ENCODE assay signal across 26 mouse cellular contexts in genomic region chr4:120805816-120806215, GRCm38 (mm10). TPM values are rescaled to one million over a fixed set of nuclear protein-coding genes. Genes with fewer than 3 reads are reported as not detected.
DNase-seq lines count a peak whose midpoint lies in the region; ATAC-seq and TF ChIP-seq lines count a peak whose summit lies in the region.
"Had no signal": no experiment of that assay in that cellular context is flagged by ENCODE, and none has a peak within 500 bp of the region (broad histone marks: within the 10 kb centered on the region; RNA-seq: fewer than 3 reads in every experiment).

No protein-coding gene starts in this region.

- 0 out of 2 replicates have a peak overlapping the region, but pooled peaks have one; percentile 2 for H3K4me2 ChIP-seq in heart, embryonic 12.5 days
- H3K4me2 ChIP-seq: embryonic facial prominence, embryonic 15.5 days; forebrain, embryonic 15.5 days; limb, embryonic 13.5 days; lung, embryonic 15.5 days; midbrain, embryonic 13.5 days had no signal

- peaks cover 22% of the 10 kb centered on the region for H3K4me1 ChIP-seq in heart, embryonic 12.5 days (replicated peaks)
- peaks cover 21% of the 10 kb centered on the region for H3K4me1 ChIP-seq in kidney, adult 2 months (ENCODE audit: control insufficient read depth, insufficient read depth, low read length)
- H3K4me1 ChIP-seq in testis, adult 2 months (ENCODE audit: control insufficient read depth, insufficient read depth, low read length): no peaks in the 10 kb centered on the region
- H3K4me1 ChIP-seq: limb, embryonic 13.5 days had no signal

- H3K4me3 ChIP-seq in heart, embryonic 12.5 days: no peak overlapping the region
- H3K4me3 ChIP-seq in kidney, adult 2 months (ENCODE audit: insufficient read depth, low read depth, low read length): no peak overlapping the region
- H3K4me3 ChIP-seq in testis, adult 2 months (ENCODE audit: control insufficient read depth, low read depth, low read length): no peak overlapping the region
- H3K4me3 ChIP-seq: embryonic facial prominence, embryonic 15.5 days; forebrain, embryonic 15.5 days; limb, embryonic 13.5 days; lung, embryonic 15.5 days; megakaryocyte, embryonic 14.5 days; midbrain, embryonic 13.5 days had no signal

- H3K9me3 ChIP-seq in heart, embryonic 12.5 days (replicated peaks): no peaks in the 10 kb centered on the region
- H3K9me3 ChIP-seq: embryonic facial prominence, embryonic 15.5 days; forebrain, embryonic 15.5 days; limb, embryonic 13.5 days; lung, embryonic 15.5 days; megakaryocyte, embryonic 14.5 days; midbrain, embryonic 13.5 days had no signal

- no peak for DNase-seq in heart, adult 8-10 months (ENCODE audit: low spot score)
- peak; percentile 76 for DNase-seq in kidney, adult 2 months
- no peak for DNase-seq in kidney, postnatal 10 days
- no peak for DNase-seq in testis, postnatal 10 days (ENCODE audit: low spot score)
- no peak for DNase-seq in spleen, adult 12 weeks (ENCODE audit: low spot score)
- DNase-seq: adrenal gland, postnatal 36 days; cerebellum, adult 9-11 months; gastrocnemius, postnatal 14 days; heart, adult 18-20 months; layer of hippocampus, adult 9-11 months; lung, postnatal 36 days; right cerebral cortex, postnatal 14 days; spleen, adult 18-20 months; thymus, postnatal 14 days had no signal

- TF ChIP-seq CTCF in kidney, adult 2 months (conservative IDR thresholded peaks at IDR 0.05; ENCODE audit: insufficient read depth, insufficient read length, low read depth, low read length): no peak
- TF ChIP-seq CTCF in testis, adult 2 months (IDR thresholded peaks at IDR 0.05; ENCODE audit: control insufficient read depth, insufficient read depth, insufficient replicate concordance, low read depth, low read length): no peak

- TF ChIP-seq POLR2A in kidney, adult 2 months (IDR thresholded peaks at IDR 0.05; ENCODE audit: low read depth, low read length): no peak
- no peak for TF ChIP-seq POLR2A in testis, adult 2 months (IDR thresholded peaks at IDR 0.05; ENCODE audit: control insufficient read depth, low read depth, low read length)

- ATAC-seq in heart, embryonic 12.5 days (ENCODE audit: insufficient number of reproducible peaks, low FRiP score): no peak
- no peak for ATAC-seq in CD4-positive, CD25-positive, alpha-beta regulatory T cell, adult 4 months
- ATAC-seq: forebrain, embryonic 15.5 days; hindbrain, postnatal 0 days; intestine, embryonic 16.5 days; midbrain, embryonic 13.5 days had no signal

- H3K9ac ChIP-seq in heart, embryonic 12.5 days: no peak overlapping the region
- H3K9ac ChIP-seq: embryonic facial prominence, embryonic 15.5 days; forebrain, embryonic 15.5 days; limb, embryonic 13.5 days; lung, embryonic 15.5 days; midbrain, embryonic 13.5 days had no signal

- no peaks in the 10 kb centered on the region for H3K27me3 ChIP-seq in heart, embryonic 12.5 days (replicated peaks)
- no peaks in the 10 kb centered on the region for H3K27me3 ChIP-seq in kidney, adult 2 months (replicated peaks; ENCODE audit: control insufficient read depth, insufficient read depth, low read length)
- no peaks in the 10 kb centered on the region for H3K27me3 ChIP-seq in testis, adult 2 months (ENCODE audit: control insufficient read depth, insufficient read depth, low read length)
- H3K27me3 ChIP-seq: embryonic facial prominence, embryonic 15.5 days; forebrain, embryonic 15.5 days; limb, embryonic 13.5 days; lung, embryonic 15.5 days; megakaryocyte, embryonic 14.5 days; midbrain, embryonic 13.5 days had no signal

- H3K27ac ChIP-seq in heart, embryonic 12.5 days (ENCODE audit: poor library complexity, severe bottlenecking): no peak overlapping the region
- H3K27ac ChIP-seq in kidney, adult 2 months (ENCODE audit: insufficient read depth, low read depth, low read length): peak overlapping the region; percentile 85
- H3K27ac ChIP-seq in testis, adult 2 months (ENCODE audit: control insufficient read depth, insufficient read depth, low read depth, low read length): 0 out of 2 replicates have a peak overlapping the region, but pooled peaks have one; percentile 3
- H3K27ac ChIP-seq: embryonic facial prominence, embryonic 15.5 days; forebrain, embryonic 15.5 days; hindbrain, postnatal 0 days; limb, embryonic 13.5 days; lung, embryonic 15.5 days; midbrain, embryonic 13.5 days had no signal

- peaks cover 13% of the 10 kb centered on the region for H3K36me3 ChIP-seq in heart, embryonic 12.5 days
- H3K36me3 ChIP-seq in kidney, adult 2 months (ENCODE audit: control insufficient read depth, insufficient read depth, low read length): no peaks in the 10 kb centered on the region; the same call in none of the 2 replicates
- H3K36me3 ChIP-seq in testis, adult 2 months (ENCODE audit: control insufficient read depth, insufficient read depth, low read length): no peaks in the 10 kb centered on the region
- H3K36me3 ChIP-seq: embryonic facial prominence, embryonic 15.5 days; forebrain, embryonic 15.5 days had no signal

RNA-seq across cellular contexts. Expression of gene Nfyc, which starts 25.6 kb away (rescaled TPM):
- 102 and 108 TPM in 2 replicates for polyA plus RNA-seq in heart, embryonic 12.5 days (2016; fragmentation: Nextera tagmentation; extraction: Ambion mirVana)
- total RNA-seq in heart, adult 8-10 months (2022): 10 to 100 TPM; 52.4 to 55.1 (median 54.4) TPM
- 218 and 287 TPM in 2 replicates for polyA plus RNA-seq in kidney, adult 2 months (2012; rRNA removed)
- 60.9 and 70.3 TPM in 2 replicates for polyA plus RNA-seq in testis, adult 2 months (2012; rRNA removed)
- 10 to 100 TPM; 64.7 to 67.5 TPM for polyA plus RNA-seq in CD4-positive, CD25-positive, alpha-beta regulatory T cell, adult 4 months (2017; shearing (Covaris generic))

RNA-seq across cellular contexts. Expression of gene Rims3, which starts 48.8 kb away (rescaled TPM):
- polyA plus RNA-seq in heart, embryonic 12.5 days (2016; fragmentation: Nextera tagmentation; extraction: Ambion mirVana): 1.4 and 1.8 TPM in 2 replicates
- total RNA-seq in heart, adult 8-10 months (2022): under 1 TPM in 3 of 4 experiments, not detected in 1; 0.06 to 0.14 (median 0.08) TPM
- 0.27 and 0.39 TPM in 2 replicates for polyA plus RNA-seq in kidney, adult 2 months (2012; rRNA removed)
- 3.3 and 4.0 TPM in 2 replicates for polyA plus RNA-seq in testis, adult 2 months (2012; rRNA removed)
- 1 to 10 TPM in 1 of 2 experiments, under 1 TPM in 1; 0.63 to 1.2 TPM for polyA plus RNA-seq in CD4-positive, CD25-positive, alpha-beta regulatory T cell, adult 4 months (2017; shearing (Covaris generic))

RNA-seq across cellular contexts. Expression of gene Kcnq4, which starts 57.4 kb away (rescaled TPM):
- polyA plus RNA-seq in heart, embryonic 12.5 days (2016; fragmentation: Nextera tagmentation; extraction: Ambion mirVana): 0.89 and 0.95 TPM in 2 replicates
- total RNA-seq in heart, adult 8-10 months (2022): 1 to 10 TPM; 1.6 to 2.4 (median 2.2) TPM
- 0.86 and 1.0 TPM in 2 replicates for polyA plus RNA-seq in kidney, adult 2 months (2012; rRNA removed)
- 1.6 and 2.2 TPM in 2 replicates for polyA plus RNA-seq in testis, adult 2 months (2012; rRNA removed)
- not detected for polyA plus RNA-seq in CD4-positive, CD25-positive, alpha-beta regulatory T cell, adult 4 months (2017; shearing (Covaris generic))
- total RNA-seq: common myeloid progenitor, adult 5-6 weeks had no signal
